Mouse (Mus musculus) olfactory bulb, adult 2 months (tissue): ENCODE data around the gene Rpf2.

Experiments used
- CTCF ChIP-seq: fragments of 200-500 bp; IDR thresholded peaks from 2 replicates; pipeline ENCODE4 v1.5.1; 2012; ENCODE audit warnings: low read depth, mild to moderate bottlenecking, low read length, moderate library complexity; ENCODE audit not compliant: insufficient read depth
- POLR2A ChIP-seq: fragments of 200-500 bp; IDR thresholded peaks from 2 replicates; pipeline ENCODE4 v1.6.1; 2012; ENCODE audit warnings: mild to moderate bottlenecking, low read depth, low read length, moderate library complexity; ENCODE audit not compliant: insufficient read depth

DNA sequence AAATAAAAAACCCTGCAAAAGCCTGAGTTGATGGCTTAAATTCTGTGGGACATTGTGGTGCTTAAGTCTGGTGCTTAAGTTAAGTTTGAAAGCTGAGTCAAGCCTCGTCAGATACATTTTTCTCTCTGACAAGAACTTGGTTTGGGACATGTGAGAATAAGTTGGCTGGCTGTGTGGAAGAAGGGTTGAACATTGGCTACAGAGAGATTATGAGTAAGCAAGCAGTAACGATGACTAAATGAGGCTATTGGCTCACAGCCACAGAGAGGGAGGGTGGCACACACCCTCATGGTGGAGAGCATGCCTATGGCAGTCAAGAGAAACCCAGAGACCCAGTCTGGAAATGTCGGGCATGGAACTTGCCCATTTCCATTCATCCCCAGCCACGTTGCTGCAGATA is 16.9 kb upstream of the Rpf2 start:
- TF ChIP-seq CTCF (no peak), POLR2A (no peak)
